Mouse (Mus musculus) G1E (cell line): ENCODE measurements around the gene Tmem132d.

ENCODE experiments used
- CTCF ChIP-seq: IDR thresholded peaks from 2 replicates; pipeline ENCODE4 v1.5.1; 2012; ENCODE audit warnings: low read depth, low read length, inconsistent platforms, mixed read lengths
- TAL1 ChIP-seq: conservative IDR thresholded peaks from 2 replicates; pipeline ENCODE4 v1.6.1; 2012; ENCODE audit warnings: low read depth, low read length, inconsistent platforms, mixed read lengths

- TF ChIP-seq CTCF (no peak), TAL1 (no peak)
Observed at GRCm38 (mm10) chr5:128267366-128267765, 165.5 kb downstream of the Tmem132d start.
